Mouse (Mus musculus) hindbrain, embryonic 14.5 days (tissue): ENCODE measurements at regions not wholly inside any gene's neighbourhood (a gene's known extent, or its start where the extent isn't known, plus 50 kb on each side); places are given as distances from the start of the nearest gene placed in this dataset.

ENCODE experiments used
- ATAC-seq: fragments of 200-750 bp; cut with Nextera tagmentation; 2 replicates; pipeline ENCODE4 v1.8.0; 2017; ENCODE audit warnings: moderate number of reproducible peaks, mild to moderate bottlenecking, moderate TSS enrichment, moderate library complexity; ENCODE audit not compliant: low FRiP score
- DNase-seq: peaks from one replicate; pipeline ENCODE4 v3.0.0-alpha.2; 2015; ENCODE audit warnings: low spot score
- H3K27ac ChIP-seq: fragments of 300-500 bp; sonication (generic); 2 replicates; pipeline ENCODE4 v1.5.1; 2014; ENCODE audit warnings: mild to moderate bottlenecking, moderate library complexity
- H3K27me3 ChIP-seq: fragments of 300-500 bp; sonication (generic); 2 replicates; pipeline ENCODE4 v1.6.1; 2014; ENCODE audit warnings: mild to moderate bottlenecking, low read length, mixed read lengths; ENCODE audit not compliant: control insufficient read depth, insufficient read depth
- H3K36me3 ChIP-seq: fragments of 300-500 bp; sonication (generic); replicated peaks from 2 replicates; pipeline ENCODE4 v1.6.1; 2014; ENCODE audit not compliant: control insufficient read depth, insufficient read depth
- H3K4me1 ChIP-seq: fragments of 300-500 bp; sonication (generic); replicated peaks from 2 replicates; pipeline ENCODE4 v1.6.1; 2014; ENCODE audit warnings: antibody characterized with exemption, low read length, mixed read lengths; ENCODE audit not compliant: control insufficient read depth, insufficient read depth
- H3K4me2 ChIP-seq: fragments of 300-500 bp; sonication (generic); replicated peaks from 2 replicates; pipeline ENCODE4 v1.6.1; 2014; ENCODE audit warnings: mild to moderate bottlenecking, moderate library complexity
- H3K4me3 ChIP-seq: fragments of 300-500 bp; sonication (generic); replicated peaks from 2 replicates; pipeline ENCODE4 v1.5.1; 2014; ENCODE audit warnings: mild to moderate bottlenecking, low read length
- H3K9ac ChIP-seq: fragments of 300-500 bp; sonication (generic); 2 replicates; pipeline ENCODE4 v1.6.1; 2014
- H3K9me3 ChIP-seq: fragments of 300-500 bp; sonication (generic); 2 replicates; pipeline ENCODE4 v1.6.1; 2016; ENCODE audit warnings: low read length; ENCODE audit not compliant: control insufficient read depth
- WGBS: fragments of 180-500 bp; shearing (Covaris S2); extraction: QIAGEN DNeasy Blood & Tissue Kit; methylation state at CpG from one replicate; pipeline ENCODE4 v1.1.7; 2014; 5-methylcytosine and 5-hydroxymethylcytosine counted together

GRCm38 (mm10) chr2:103868655-103869054, 71.2 kb upstream of the Caprin1 start:
- H3K27ac ChIP-seq, result no peak overlapping the region
- no peaks in the 10 kb centered on the region for H3K27me3 ChIP-seq
- 77% methylated on average over 7 of the region's 7 CpGs for WGBS
- no peaks in the 10 kb centered on the region for H3K36me3 ChIP-seq
- ATAC-seq, result no peak
- no peaks in the 10 kb centered on the region for H3K4me1 ChIP-seq
- no peak overlapping the region for H3K4me2 ChIP-seq
- H3K9me3 ChIP-seq, result no peaks in the 10 kb centered on the region
- H3K9ac ChIP-seq, result no peak overlapping the region
- H3K4me3 ChIP-seq, result no peak overlapping the region
- no peak for DNase-seq

GRCm38 (mm10) chr2:103871522-103872276, 74.2 kb upstream of the Caprin1 start:
- WGBS, result 20% methylated on average over 12 of the region's 12 CpGs
- no peak overlapping the region for H3K4me2 ChIP-seq
- no peak overlapping the region for H3K9ac ChIP-seq

GRCm38 (mm10) chr2:103872277-103872636, 74.8 kb upstream of the Caprin1 start:
- Histone ChIP-seq H3K36me3 (no peaks in the 10 kb centered on the region), H3K4me2 (no peak overlapping the region), H3K4me1 (no peaks in the 10 kb centered on the region), H3K27me3 (no peaks in the 10 kb centered on the region), H3K9ac (no peak overlapping the region), H3K9me3 (no peaks in the 10 kb centered on the region), H3K27ac (no peak overlapping the region), H3K4me3 (no peak overlapping the region)
- WGBS, result 57% methylated on average over 3 of the region's 3 CpGs
- ATAC-seq (peak; percentile 19; the same call in 1 of the 2 replicates), DNase-seq (no peak)

More at GRCm38 (mm10) chr2:103871522-103872276, 74.2 kb upstream of the Caprin1 start:
- ATAC-seq (peak; percentile 81), DNase-seq (peak; percentile 84)
- no peaks in the 10 kb centered on the region for H3K9me3 ChIP-seq
- H3K4me1 ChIP-seq, result no peaks in the 10 kb centered on the region
- no peak overlapping the region for H3K27ac ChIP-seq
- no peaks in the 10 kb centered on the region for H3K27me3 ChIP-seq
- H3K4me3 ChIP-seq, result no peak overlapping the region
- no peaks in the 10 kb centered on the region for H3K36me3 ChIP-seq

GRCm38 (mm10) chr2:103873381-103873780, 75.9 kb upstream of the Caprin1 start:
- DNase-seq, result no peak
- ATAC-seq, result no peak
- 94% methylated on average over 6 of the region's 6 CpGs for WGBS

GRCm38 (mm10) chr2:103874466-103874865, 77.0 kb upstream of the Caprin1 start:
- H3K4me3 ChIP-seq, result no peak overlapping the region
- no peaks in the 10 kb centered on the region for H3K4me1 ChIP-seq
- no peaks in the 10 kb centered on the region for H3K9me3 ChIP-seq
- WGBS, result 76% methylated on average over 3 of the region's 3 CpGs
- ATAC-seq (no peak), DNase-seq (no peak)
- H3K36me3 ChIP-seq, result no peaks in the 10 kb centered on the region
- H3K4me2 ChIP-seq, result no peak overlapping the region
- H3K27ac ChIP-seq, result no peak overlapping the region
- no peaks in the 10 kb centered on the region for H3K27me3 ChIP-seq
- H3K9ac ChIP-seq, result no peak overlapping the region

More at GRCm38 (mm10) chr2:103873381-103873780, 75.9 kb upstream of the Caprin1 start:
- H3K36me3 ChIP-seq, result no peaks in the 10 kb centered on the region
- no peak overlapping the region for H3K4me3 ChIP-seq
- no peaks in the 10 kb centered on the region for H3K27me3 ChIP-seq
- no peak overlapping the region for H3K27ac ChIP-seq
- no peak overlapping the region for H3K4me2 ChIP-seq
- no peaks in the 10 kb centered on the region for H3K9me3 ChIP-seq
- H3K4me1 ChIP-seq, result no peaks in the 10 kb centered on the region
- H3K9ac ChIP-seq, result no peak overlapping the region

- Histone ChIP-seq H3K4me3 (no peak overlapping the region), H3K27me3 (no peaks in the 10 kb centered on the region), H3K4me1 (0 out of 2 replicates have a peak, but pooled peaks cover 1% of the 10 kb centered on the region), H3K36me3 (no peaks in the 10 kb centered on the region), H3K27ac (no peak overlapping the region), H3K4me2 (no peak overlapping the region), H3K9me3 (no peaks in the 10 kb centered on the region), H3K9ac (no peak overlapping the region)
- ATAC-seq, result no peak
- 85% methylated on average over 8 of the region's 8 CpGs for WGBS
- DNase-seq, result no peak
Observed at GRCm38 (mm10) chr2:103875754-103876153, 78.3 kb upstream of the Caprin1 start.

GRCm38 (mm10) chr2:103876236-103876635, 78.8 kb upstream of the Caprin1 start:
- Histone ChIP-seq H3K27me3 (no peaks in the 10 kb centered on the region), H3K4me3 (no peak overlapping the region), H3K9me3 (no peaks in the 10 kb centered on the region), H3K4me1 (peaks cover 6% of the 10 kb centered on the region), H3K4me2 (no peak overlapping the region), H3K9ac (no peak overlapping the region), H3K36me3 (no peaks in the 10 kb centered on the region), H3K27ac (no peak overlapping the region)
- no peak for ATAC-seq
- 87% methylated on average over 2 of the region's 2 CpGs for WGBS
- DNase-seq, result no peak

- H3K27me3 ChIP-seq, result no peaks in the 10 kb centered on the region
- ATAC-seq, result peak; percentile 48; the same call in 1 of the 2 replicates
- no peak overlapping the region for H3K4me2 ChIP-seq
- no peak overlapping the region for H3K4me3 ChIP-seq
- peaks cover 8% of the 10 kb centered on the region for H3K4me1 ChIP-seq
- H3K9ac ChIP-seq, result no peak overlapping the region
- no peaks in the 10 kb centered on the region for H3K9me3 ChIP-seq
- no peak overlapping the region for H3K27ac ChIP-seq
- no peaks in the 10 kb centered on the region for H3K36me3 ChIP-seq
- peak; percentile 60 for DNase-seq
- WGBS, result 28% methylated on average over 10 of the region's 10 CpGs
Observed at GRCm38 (mm10) chr2:103881026-103881763, 76.6 kb upstream of the Lmo2 start.

GRCm38 (mm10) chr2:103884926-103885325, 72.9 kb upstream of the Lmo2 start:
- ATAC-seq, result no peak
- Histone ChIP-seq H3K36me3 (no peaks in the 10 kb centered on the region), H3K4me2 (no peak overlapping the region), H3K9ac (no peak overlapping the region), H3K4me3 (no peak overlapping the region), H3K9me3 (no peaks in the 10 kb centered on the region), H3K27me3 (no peaks in the 10 kb centered on the region), H3K4me1 (peaks cover 8% of the 10 kb centered on the region), H3K27ac (no peak overlapping the region)
- no peak for DNase-seq
- 56% methylated on average over 10 of the region's 10 CpGs for WGBS
